Mouse (Mus musculus) liver, adult 2 months (tissue): ENCODE results near the gene Actl6a. TPM values are rescaled to one million over a fixed set of nuclear protein-coding genes. Genes with fewer than 3 reads are reported as not detected.
A peak's percentile ranks its signal among the peaks of the same experiment; 100 is the strongest.
"Not testable (repeated sequence)": the region's sequence is repeated elsewhere in the genome, so short reads cannot be mapped to it uniquely, and the experiment has no call there.

Experiments
- DNase-seq: peaks from one replicate; pipeline ENCODE4 v3.0.0-alpha.2; 2011; ENCODE audit warnings: low read depth, low spot score; ENCODE audit errors: extremely low read depth
- H3K27ac ChIP-seq: fragments of 200-500 bp; replicated peaks from 2 replicates; pipeline ENCODE4 v1.5.1; 2012; ENCODE audit warnings: low read depth, mild to moderate bottlenecking, control low read depth, inconsistent platforms, low read length; ENCODE audit not compliant: insufficient read depth
- H3K27me3 ChIP-seq: fragments of 200-500 bp; 2 replicates; pipeline ENCODE4 v1.6.1; 2012; ENCODE audit warnings: mild to moderate bottlenecking, moderate library complexity, low read length, inconsistent platforms; ENCODE audit not compliant: control insufficient read depth, insufficient read depth
- H3K36me3 ChIP-seq: fragments of 200-500 bp; 2 replicates; pipeline ENCODE4 v1.6.1; 2012; ENCODE audit warnings: low read length, inconsistent platforms; ENCODE audit not compliant: control insufficient read depth, insufficient read depth
- H3K4me1 ChIP-seq: fragments of 200-500 bp; 2 replicates; pipeline ENCODE4 v1.6.1; 2011; ENCODE audit warnings: low read length; ENCODE audit not compliant: control insufficient read depth, insufficient read depth
- H3K4me3 ChIP-seq: fragments of 200-500 bp; 2 replicates; pipeline ENCODE4 v1.5.1; 2011; ENCODE audit warnings: low read depth, mild to moderate bottlenecking, control low read depth, low read length, moderate library complexity; ENCODE audit not compliant: insufficient read depth
- H3K79me2 ChIP-seq: fragments of 200-500 bp; 2 replicates; pipeline ENCODE4 v1.6.1; 2012; ENCODE audit warnings: inconsistent platforms, mild to moderate bottlenecking, low read length, moderate library complexity; ENCODE audit not compliant: control insufficient read depth, insufficient read depth
- H3K9ac ChIP-seq: fragments of 200-500 bp; 2 replicates; pipeline ENCODE4 v1.6.1; 2012; ENCODE audit warnings: low read depth, mild to moderate bottlenecking, control low read depth, inconsistent platforms, low read length
- CTCF ChIP-seq: fragments of 200-500 bp; IDR thresholded peaks from 2 replicates; pipeline ENCODE4 v1.5.1; 2011; ENCODE audit warnings: low read depth, low read length, control low read depth
- POLR2A ChIP-seq: fragments of 200-500 bp; IDR thresholded peaks from 2 replicates; pipeline ENCODE4 v1.6.1; 2011; ENCODE audit warnings: low read length, control low read depth; ENCODE audit not compliant: insufficient read depth; ENCODE audit errors: extremely low read depth
- WGBS: fragments of 180-500 bp; shearing (Covaris S2); methylation state at CpG from one replicate; pipeline ENCODE4 v1.1.7; 2018; 5-methylcytosine and 5-hydroxymethylcytosine counted together
- polyA plus RNA-seq: library from polyadenylated mRNA; depleted of rRNA; stranded (reverse); fragments of >200 nt; gene quantifications from 2 replicates; pipeline ENCODE4 v1.2.3, GENCODE M21; 2012
- total RNA-seq: library from RNA; depleted of rRNA; stranded (reverse); fragments of >200 nt; gene quantifications from 2 replicates; pipeline ENCODE4 v1.2.3, GENCODE M21; 2014

The Actl6a gene
- total and polyA plus RNA-seq, 2 experiments = 10.6 to 16.3 TPM

DNA sequence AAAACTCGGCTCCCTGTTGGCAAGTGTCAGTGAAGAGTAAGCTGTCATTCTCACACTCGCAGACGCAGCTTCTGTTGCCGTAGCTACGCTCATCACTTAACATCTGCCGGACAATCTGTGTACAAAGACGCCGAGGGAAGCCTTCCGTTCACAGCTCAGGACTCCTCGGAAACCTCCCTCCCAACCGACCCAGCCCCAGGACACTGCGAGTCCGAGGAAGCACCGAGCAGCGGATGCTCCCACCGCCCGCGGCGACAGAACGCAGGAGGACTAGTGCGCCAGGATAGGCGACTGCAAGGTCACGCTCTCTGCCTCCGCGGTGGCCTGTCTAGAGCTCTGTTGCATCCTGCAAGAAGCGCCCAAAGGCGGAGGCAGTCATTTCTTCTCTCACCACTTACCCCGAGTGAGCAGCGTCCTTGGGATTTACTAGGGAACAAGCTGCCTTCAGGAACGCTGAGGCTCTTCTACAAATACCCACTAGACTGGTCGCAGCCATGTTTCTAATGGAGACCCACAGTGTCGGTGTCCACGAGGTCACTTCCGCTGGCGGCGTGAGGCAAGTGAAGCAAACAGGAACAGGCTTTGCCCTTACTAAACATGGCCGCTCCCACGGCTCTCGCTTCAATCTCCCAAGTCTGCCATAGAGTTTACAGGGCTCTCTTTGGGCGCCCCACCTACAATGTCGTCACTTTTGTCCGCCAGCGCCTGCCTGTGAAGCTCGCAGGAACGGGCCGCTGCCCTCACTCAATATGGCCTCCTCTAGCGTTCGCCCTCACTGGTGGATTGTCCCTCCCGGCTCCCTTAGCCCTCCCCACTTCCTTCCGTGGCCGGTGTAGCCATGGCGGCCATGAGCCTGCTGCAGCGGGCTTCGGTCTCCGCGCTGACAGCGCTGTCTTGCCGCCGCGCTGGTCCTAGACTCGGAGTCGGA lies 30.4 kb downstream of the Actl6a start, which contains the start of gene Ndufb5:
Gene Ndufb5 (plus strand): TSS at position 747 of the 928 bp plus-strand sequence.
- H3K79me2 ChIP-seq = peaks cover 19% of the 10 kb centered on the region; the same call in 1 of the 2 replicates
- peak within 1 kb of the TSS; percentile 82 for H3K27ac ChIP-seq
- peaks cover 11% of the 10 kb centered on the region for H3K36me3 ChIP-seq
- H3K27me3 ChIP-seq = no peaks in the 10 kb centered on the region
- peaks cover 7% of the 10 kb centered on the region for H3K4me1 ChIP-seq
- peak; percentile 96 for DNase-seq
- peak within 1 kb of the TSS; percentile 77 for H3K4me3 ChIP-seq
- TF ChIP-seq CTCF (no peak), POLR2A (peak; percentile 71)
- WGBS = under 1% methylated on average over 62 of the region's 62 CpGs
- peak within 1 kb of the TSS; percentile 83 for H3K9ac ChIP-seq

DNA sequence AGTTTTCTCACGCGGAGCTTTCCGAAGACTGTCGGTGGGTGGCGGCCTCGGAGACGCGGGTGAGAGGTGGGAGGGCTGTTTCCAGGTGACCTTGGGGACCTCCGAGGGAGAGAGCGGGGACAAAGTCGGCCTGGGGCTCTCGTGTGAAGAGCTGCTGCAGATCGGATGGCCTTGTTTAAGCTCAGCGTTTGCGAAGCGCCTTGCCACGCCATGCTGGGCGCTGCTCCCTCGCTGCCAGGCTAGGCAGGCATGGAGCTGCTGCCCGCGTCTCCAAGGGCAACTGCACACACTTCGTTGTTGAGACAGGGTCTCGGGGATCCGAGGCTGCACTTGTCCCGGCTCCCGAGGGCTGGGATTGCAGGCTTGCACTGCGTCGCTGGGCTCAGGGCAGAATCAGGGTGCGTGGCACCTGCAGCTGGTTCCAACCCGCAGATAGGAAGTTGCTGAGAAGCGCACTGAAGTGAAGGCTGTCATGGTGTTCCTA lies 31.1 kb downstream of the Actl6a start, which contains the start of gene Mrpl47:
Gene Mrpl47 (minus strand): TSS at position 434 of the 484 bp plus-strand sequence.
- H3K27ac ChIP-seq = peak within 1 kb of the TSS; percentile 82
- DNase-seq = no peak
- H3K9ac ChIP-seq = peak within 1 kb of the TSS; percentile 83
- TF ChIP-seq POLR2A (no peak), CTCF (no peak)
- no peaks in the 10 kb centered on the region for H3K27me3 ChIP-seq
- peak within 1 kb of the TSS; percentile 77 for H3K4me3 ChIP-seq
- peaks cover 20% of the 10 kb centered on the region; the same call in 1 of the 2 replicates for H3K79me2 ChIP-seq
- WGBS = under 1% methylated on average over 31 of the region's 31 CpGs
- H3K36me3 ChIP-seq = peaks cover 8% of the 10 kb centered on the region
- peaks cover 7% of the 10 kb centered on the region for H3K4me1 ChIP-seq

DNA sequence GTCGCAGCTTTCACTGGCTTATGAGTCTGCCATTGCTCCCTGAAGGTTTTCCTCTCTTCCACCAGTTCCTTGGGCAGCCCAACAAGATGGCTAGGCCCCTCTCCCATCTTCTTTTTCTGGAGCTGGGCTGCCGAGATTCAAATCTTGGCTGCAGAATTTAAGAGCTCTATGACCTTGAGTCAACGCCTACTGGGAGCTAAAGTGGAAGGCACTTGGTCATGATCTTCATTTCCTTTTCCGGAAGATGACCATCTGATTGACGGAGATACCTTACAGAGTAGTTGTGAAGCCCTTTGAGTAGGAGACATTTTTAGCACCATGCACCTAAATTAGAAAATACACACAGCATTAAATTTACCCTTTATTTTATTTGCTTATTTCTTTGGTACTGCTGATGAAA lies 32.5 kb downstream of the Actl6a start:
- DNase-seq = no peak
- TF ChIP-seq POLR2A (no peak), CTCF (no peak)
- H3K27me3 ChIP-seq = no peaks in the 10 kb centered on the region
- H3K36me3 ChIP-seq = peaks cover 2% of the 10 kb centered on the region; the same call in 1 of the 2 replicates
- WGBS = 91% methylated on average over 5 of the region's 5 CpGs
- H3K4me3 ChIP-seq = no peak overlapping the region
- H3K79me2 ChIP-seq = peaks cover 26% of the 10 kb centered on the region; the same call in 1 of the 2 replicates
- H3K27ac ChIP-seq = no peak overlapping the region
- no peak overlapping the region for H3K9ac ChIP-seq
- peaks cover 7% of the 10 kb centered on the region for H3K4me1 ChIP-seq

DNA sequence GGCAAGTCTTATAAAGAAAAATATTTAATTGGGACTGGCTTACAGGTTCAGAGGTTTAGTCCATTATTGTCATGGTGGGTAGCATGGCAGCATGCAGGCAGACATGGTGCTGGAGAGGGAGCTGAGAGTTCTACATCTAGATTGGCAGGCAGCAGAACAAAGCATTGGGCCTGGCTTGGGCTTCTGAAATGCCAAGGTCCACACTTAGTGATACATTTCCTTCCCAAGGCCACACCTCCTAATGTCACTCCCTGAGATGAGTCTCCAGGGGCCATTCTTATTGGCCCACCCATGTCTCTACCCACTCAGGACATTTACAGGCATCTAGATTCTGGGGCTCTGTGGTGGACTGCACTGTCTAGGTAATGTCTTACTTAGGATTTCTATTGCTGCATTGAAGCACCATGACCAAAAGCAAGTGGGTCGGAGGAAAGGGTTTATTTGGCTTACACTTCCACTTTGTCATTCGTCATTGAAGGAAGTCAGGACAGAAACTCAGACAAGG lies 36.2 kb downstream of the Actl6a start:
- no peaks in the 10 kb centered on the region for H3K27me3 ChIP-seq
- peaks cover 15% of the 10 kb centered on the region for H3K36me3 ChIP-seq
- H3K4me1 ChIP-seq = peaks cover 6% of the 10 kb centered on the region
- H3K79me2 ChIP-seq = peaks cover 24% of the 10 kb centered on the region; the same call in 1 of the 2 replicates
- no peak overlapping the region for H3K27ac ChIP-seq
- TF ChIP-seq CTCF = no peak
- TF ChIP-seq POLR2A = no peak
- 82% methylated on average over 2 of the region's 2 CpGs for WGBS
- no peak for DNase-seq
- no peak overlapping the region for H3K4me3 ChIP-seq
- H3K9ac ChIP-seq = no peak overlapping the region

DNA sequence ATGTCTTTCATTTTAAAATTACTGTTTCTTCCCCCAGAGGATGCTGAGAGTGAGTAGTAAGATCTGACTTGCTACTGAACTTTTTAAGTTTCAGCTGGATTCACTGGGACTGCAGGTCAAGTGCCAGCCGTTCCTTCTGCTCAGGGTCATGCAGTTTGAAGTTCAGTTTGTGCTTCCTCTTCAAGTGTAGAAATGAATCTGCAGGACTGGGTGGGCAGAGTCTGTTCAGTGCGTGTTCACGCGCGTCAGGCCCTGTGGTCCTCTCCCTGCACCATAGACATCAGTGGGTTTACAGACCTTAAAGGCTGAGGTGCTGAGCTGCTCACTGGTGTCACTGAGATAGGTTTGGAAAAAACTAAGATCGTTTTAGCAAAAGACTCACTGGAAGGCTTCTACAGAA lies 38.9 kb downstream of the Actl6a start:
- H3K36me3 ChIP-seq = peaks cover 36% of the 10 kb centered on the region
- no peak for TF ChIP-seq CTCF
- TF ChIP-seq POLR2A = no peak
- no peaks in the 10 kb centered on the region for H3K4me1 ChIP-seq
- peaks cover 10% of the 10 kb centered on the region; the same call in 1 of the 2 replicates for H3K79me2 ChIP-seq
- no peak overlapping the region for H3K27ac ChIP-seq
- H3K4me3 ChIP-seq = no peak overlapping the region
- no peaks in the 10 kb centered on the region for H3K27me3 ChIP-seq
- no peak for DNase-seq
- 93% methylated on average over 6 of the region's 6 CpGs for whole genome bisulfite sequencing
- H3K9ac ChIP-seq = no peak overlapping the region

DNA sequence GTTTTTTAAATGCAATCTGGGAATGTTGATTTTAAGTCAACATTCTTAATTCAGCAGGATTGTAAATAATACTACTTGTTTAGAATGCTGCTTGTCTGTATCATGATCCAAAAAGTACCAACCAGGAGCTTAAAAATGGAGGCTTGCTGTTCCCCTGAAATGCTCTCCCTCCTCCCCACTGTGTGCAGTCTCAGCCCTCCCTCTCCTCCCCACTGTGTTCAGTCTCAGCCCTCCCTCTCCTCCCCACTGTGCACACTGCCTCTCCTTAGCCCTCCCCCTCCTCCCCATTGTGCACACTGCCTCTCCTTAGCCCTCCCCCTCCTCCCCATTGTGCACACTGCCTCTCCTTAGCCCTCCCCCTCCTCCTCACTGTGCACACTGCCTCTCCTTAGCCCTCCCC lies 39.3 kb downstream of the Actl6a start:
- not testable (repeated sequence) for H3K4me3 ChIP-seq, H3K9ac ChIP-seq, H3K27ac ChIP-seq, H3K27me3 ChIP-seq, DNase-seq, H3K4me1 ChIP-seq
- peaks cover 10% of the 10 kb centered on the region; the same call in 1 of the 2 replicates for H3K79me2 ChIP-seq
- peaks cover 39% of the 10 kb centered on the region for H3K36me3 ChIP-seq
